Mouse (Mus musculus): ENCODE measurements around the gene Tnnt1.

DNA sequence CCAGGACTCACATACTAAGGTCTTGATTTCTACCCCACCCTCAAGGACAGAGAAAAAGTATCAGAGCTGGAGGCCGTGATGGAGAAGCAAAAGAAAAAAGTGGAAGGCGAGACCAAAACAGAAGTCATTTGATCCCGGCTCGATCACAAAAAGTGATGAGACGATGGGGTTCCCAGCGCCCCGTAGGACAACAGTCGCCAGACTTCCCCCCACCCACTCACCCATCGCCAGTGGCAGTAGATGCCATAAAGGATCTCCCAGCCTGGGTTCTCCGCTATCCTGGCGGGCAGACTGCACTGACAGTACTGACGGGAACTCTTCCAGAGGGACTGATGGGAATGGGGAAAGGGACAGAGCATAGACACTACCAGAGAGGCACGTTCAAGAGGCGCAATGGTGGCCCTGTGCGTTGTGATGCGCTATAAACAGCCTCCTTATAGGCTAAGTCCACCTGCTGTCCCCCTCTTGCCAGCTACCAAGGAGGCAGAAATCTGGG, 37.3 kb downstream of the Tnnt1 start:
- TF ChIP-seq CTCF (IDR thresholded peaks at IDR 0.05; ENCODE audit: borderline replicate concordance, insufficient read depth, low read length) (no peak), POLR2A (IDR thresholded peaks at IDR 0.05; ENCODE audit: low read depth, low read length) (no peak)
